Mouse (Mus musculus) activated CD4-positive, CD25-positive, alpha-beta regulatory T cell, adult 9 weeks (primary cell): ENCODE results near the gene Gm20765. TPM values are rescaled to one million over a fixed set of nuclear protein-coding genes. Genes with fewer than 3 reads are reported as not detected.

ENCODE experiments used
- polyA plus RNA-seq: library from polyadenylated mRNA; unstranded; fragments of 100-300 nt; shearing (Covaris generic); gene quantifications from one replicate; pipeline ENCODE4 v1.2.1, GENCODE M21; 2017

Gene Gm20765
- not detected for polyA plus RNA-seq

DNA sequence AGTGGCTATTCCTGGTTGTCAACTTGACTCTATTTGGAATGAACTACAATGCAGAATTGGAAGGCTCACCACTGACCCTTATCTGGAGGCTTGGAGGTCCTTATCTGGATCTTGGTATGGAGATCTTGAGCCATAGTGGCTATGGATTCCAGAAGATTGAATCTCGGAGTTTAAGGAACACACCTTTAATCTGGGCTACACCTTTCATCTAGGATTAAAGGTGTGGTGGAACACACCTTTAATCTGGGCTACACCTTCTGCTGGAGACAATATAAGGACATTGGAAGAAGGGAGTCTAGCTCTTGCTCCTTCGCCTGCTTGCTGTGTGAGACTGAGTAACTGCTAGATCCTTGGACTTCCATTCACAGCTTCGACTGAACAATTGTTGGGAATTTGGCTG is at the start of gene Gm20765:
Gene Gm20765, plus strand, starts transcription at position 301 of the 400 bp plus-strand sequence.

GRCm38 (mm10) chr10:104142687-104143086 is 42.6 kb upstream of the Gm20765 start, which contains the start of gene Gm21293:
Gm21293 (plus strand) TSS chr10:104142987.

DNA sequence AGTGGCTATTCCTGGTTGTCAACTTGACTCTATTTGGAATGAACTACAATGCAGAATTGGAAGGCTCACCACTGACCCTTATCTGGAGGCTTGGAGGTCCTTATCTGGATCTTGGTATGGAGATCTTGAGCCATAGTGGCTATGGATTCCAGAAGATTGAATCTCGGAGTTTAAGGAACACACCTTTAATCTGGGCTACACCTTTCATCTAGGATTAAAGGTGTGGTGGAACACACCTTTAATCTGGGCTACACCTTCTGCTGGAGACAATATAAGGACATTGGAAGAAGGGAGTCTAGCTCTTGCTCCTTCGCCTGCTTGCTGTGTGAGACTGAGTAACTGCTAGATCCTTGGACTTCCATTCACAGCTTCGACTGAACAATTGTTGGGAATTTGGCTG is 34.1 kb upstream of the Gm20765 start, which contains the start of gene Gm6763:
Gene Gm6763, plus strand, starts transcription at position 301 of the 400 bp plus-strand sequence.

DNA sequence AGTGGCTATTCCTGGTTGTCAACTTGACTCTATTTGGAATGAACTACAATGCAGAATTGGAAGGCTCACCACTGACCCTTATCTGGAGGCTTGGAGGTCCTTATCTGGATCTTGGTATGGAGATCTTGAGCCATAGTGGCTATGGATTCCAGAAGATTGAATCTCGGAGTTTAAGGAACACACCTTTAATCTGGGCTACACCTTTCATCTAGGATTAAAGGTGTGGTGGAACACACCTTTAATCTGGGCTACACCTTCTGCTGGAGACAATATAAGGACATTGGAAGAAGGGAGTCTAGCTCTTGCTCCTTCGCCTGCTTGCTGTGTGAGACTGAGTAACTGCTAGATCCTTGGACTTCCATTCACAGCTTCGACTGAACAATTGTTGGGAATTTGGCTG is 25.6 kb upstream of the Gm20765 start, which contains the start of gene Gm8764:
Gene Gm8764, plus strand, starts transcription at position 301 of the 400 bp plus-strand sequence.

GRCm38 (mm10) chr10:104168215-104168614 is 17.1 kb upstream of the Gm20765 start, which contains the start of gene Gm21304:
Gm21304 (plus strand) TSS chr10:104168515.

GRCm38 (mm10) chr10:104176724-104177123 is 8.6 kb upstream of the Gm20765 start, which contains the start of gene Gm21312:
Gm21312 (plus strand) TSS chr10:104177024.

DNA sequence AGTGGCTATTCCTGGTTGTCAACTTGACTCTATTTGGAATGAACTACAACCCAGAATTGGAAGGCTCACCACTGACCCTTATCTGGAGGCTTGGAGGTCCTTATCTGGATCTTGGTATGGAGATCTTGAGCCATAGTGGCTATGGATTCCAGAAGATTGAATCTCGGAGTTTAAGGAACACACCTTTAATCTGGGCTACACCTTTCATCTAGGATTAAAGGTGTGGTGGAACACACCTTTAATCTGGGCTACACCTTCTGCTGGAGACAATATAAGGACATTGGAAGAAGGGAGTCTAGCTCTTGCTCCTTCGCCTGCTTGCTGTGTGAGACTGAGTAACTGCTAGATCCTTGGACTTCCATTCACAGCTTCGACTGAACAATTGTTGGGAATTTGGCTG is 8.4 kb downstream of the Gm20765 start, which contains the start of gene Gm4340:
Gene Gm4340, plus strand, starts transcription at position 301 of the 400 bp plus-strand sequence.

Other genes starting within 250 kb of the Gm20765 start
- gene Gm21293, start 42.5 kb upstream of the Gm20765 start, polyA plus RNA-seq = not detected
- gene Gm6763, start 34.0 kb upstream of the Gm20765 start, polyA plus RNA-seq = not detected
- not detected for gene Gm8764, start 25.5 kb upstream of the Gm20765 start, polyA plus RNA-seq
- not detected for gene Gm21304, start 17.0 kb upstream of the Gm20765 start, polyA plus RNA-seq
- gene Gm21312, start 8.5 kb upstream of the Gm20765 start, polyA plus RNA-seq = not detected
- not detected for gene Gm4340, start 8.5 kb downstream of the Gm20765 start, polyA plus RNA-seq